Mouse (Mus musculus): ENCODE measurements around the gene Plcl1. TPM values are rescaled to one million over a fixed set of nuclear protein-coding genes. Genes with fewer than 3 reads are reported as not detected.
A peak's percentile ranks its signal among the peaks of the same experiment; 100 is the strongest.

Gene Plcl1
- polyA plus RNA-seq (2016; fragmentation: Nextera tagmentation; extraction: Ambion mirVana): 1.7 TPM in 2 replicates

DNA sequence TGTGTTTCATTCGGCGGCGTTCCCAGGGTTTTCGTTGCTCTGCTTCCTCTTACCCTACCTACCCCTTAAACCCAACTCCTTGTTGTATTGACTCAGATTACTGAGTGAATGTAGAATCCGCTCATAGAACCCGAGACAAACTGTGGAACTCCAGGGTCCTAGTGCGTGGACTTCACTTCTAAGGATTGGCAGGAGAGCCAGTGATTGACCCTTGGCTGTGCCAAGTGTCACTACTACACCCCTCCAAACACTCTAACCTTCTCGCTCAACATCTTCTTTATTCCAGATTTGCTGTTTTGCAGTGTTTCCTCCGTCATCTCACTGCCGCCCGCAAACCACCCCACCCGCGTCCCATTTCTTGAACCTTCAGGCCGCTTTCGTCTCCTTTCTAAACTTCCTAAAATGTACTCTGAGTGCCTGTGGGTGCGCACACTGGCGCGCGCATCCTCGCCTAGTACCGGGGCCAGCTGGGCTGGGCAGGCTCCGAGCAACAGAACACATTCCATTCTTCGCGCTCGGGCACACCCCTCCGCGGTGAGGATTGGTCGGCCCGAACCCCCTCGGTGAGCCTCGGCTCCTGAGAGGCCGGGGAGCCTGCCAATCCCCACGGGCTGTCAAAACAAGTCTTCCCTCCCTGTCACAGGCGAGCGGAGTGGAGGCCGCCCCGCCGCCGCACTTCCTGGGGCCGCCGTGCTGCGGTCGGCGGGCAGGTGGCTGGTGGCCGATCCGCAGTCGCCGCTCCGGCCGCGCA lies at the start of gene Plcl1:
Gene Plcl1 (plus strand): TSS at position 650 of the 751 bp plus-strand sequence.
- peak; percentile 100 for ATAC-seq (ENCODE audit: insufficient number of reproducible peaks, insufficient read depth, low FRiP score, low TSS enrichment)
- Histone ChIP-seq H3K27me3 (peaks cover 22% of the 10 kb centered on the region; the same call in 1 of the 2 replicates), H3K4me3 (peak within 1 kb of the TSS; percentile 63), H3K4me1 (peaks cover 11% of the 10 kb centered on the region; the same call in 1 of the 2 replicates), H3K9me3 (no peaks in the 10 kb centered on the region), H3K27ac (0 out of 2 replicates have a peak within 1 kb of the TSS, but pooled peaks have one; percentile 7), H3K4me2 (replicated peaks) (peak within 1 kb of the TSS; percentile 99), H3K9ac (peak within 1 kb of the TSS; percentile 52), H3K36me3 (no peaks in the 10 kb centered on the region)
- 3% methylated on average over 51 of the region's 51 CpGs for WGBS

DNA sequence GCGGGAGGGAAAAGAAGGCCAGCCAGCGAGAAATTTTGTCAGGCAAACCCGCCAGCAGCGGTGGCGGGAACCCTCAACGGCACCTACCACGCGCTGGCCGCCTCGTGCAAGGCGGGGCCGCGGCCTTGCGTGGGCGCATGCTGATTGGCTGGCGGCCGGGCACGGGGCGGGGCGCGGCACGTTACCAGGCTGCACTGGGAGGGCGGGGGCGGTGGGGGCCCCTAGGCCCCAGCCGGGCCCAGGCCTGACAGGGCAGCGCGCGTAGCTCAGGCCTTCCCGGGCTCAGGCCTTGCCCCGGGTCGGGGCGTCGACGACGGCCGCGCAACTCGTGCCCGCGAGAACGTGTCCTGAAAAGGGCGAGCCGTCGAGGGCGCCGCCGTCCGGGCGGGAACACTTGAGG lies 43.1 kb upstream of the Plcl1 start:
- Histone ChIP-seq H3K27me3 (peaks cover 28% of the 10 kb centered on the region), H3K4me3 (peak overlapping the region; percentile 43), H3K4me2 (replicated peaks) (peak overlapping the region; percentile 54), H3K4me1 (no peaks in the 10 kb centered on the region), H3K27ac (no peak overlapping the region), H3K9me3 (peaks cover 7% of the 10 kb centered on the region), H3K36me3 (no peaks in the 10 kb centered on the region), H3K9ac (no peak overlapping the region)
- ATAC-seq (ENCODE audit: insufficient number of reproducible peaks, insufficient read depth, low FRiP score, low TSS enrichment): 0 out of 2 replicates have a peak, but pooled peaks have one; percentile 28
- 50% methylated on average over 40 of the region's 49 CpGs for WGBS

DNA sequence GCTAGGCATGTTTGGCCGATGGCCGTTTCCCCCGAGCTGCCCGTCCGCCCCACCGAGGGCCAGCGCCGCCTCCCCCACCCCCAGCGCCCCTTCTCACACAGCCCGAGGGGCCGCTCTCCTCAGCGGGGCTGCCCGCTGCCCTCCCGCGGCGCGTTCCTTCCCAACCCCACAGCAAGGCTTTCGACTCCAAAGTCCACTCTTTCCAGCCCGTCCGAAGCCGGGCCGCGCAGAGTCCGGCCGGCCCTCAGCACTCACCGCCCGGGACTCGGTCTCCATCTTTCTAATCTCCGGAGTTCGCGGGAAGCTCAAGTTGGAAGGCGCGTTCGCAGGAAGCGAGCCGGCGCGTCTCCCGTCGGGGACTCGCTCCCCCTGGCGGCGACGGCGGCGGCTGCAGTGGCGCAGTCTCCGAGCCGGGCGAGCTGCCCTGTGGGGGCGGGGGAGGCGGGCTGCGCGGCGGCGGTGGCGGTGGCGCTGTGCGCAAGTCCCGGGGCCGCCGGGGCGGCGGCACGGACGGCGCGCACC lies 42.6 kb upstream of the Plcl1 start, which contains the start of gene Boll:
Gene Boll (minus strand): TSS at position 426 of the 522 bp plus-strand sequence.
- Histone ChIP-seq H3K4me1 (no peaks in the 10 kb centered on the region), H3K27ac (no peak within 1 kb of the TSS), H3K36me3 (no peaks in the 10 kb centered on the region), H3K4me2 (replicated peaks) (peak within 1 kb of the TSS; percentile 54), H3K9ac (no peak within 1 kb of the TSS), H3K27me3 (peaks cover 28% of the 10 kb centered on the region), H3K4me3 (peak within 1 kb of the TSS; percentile 43), H3K9me3 (peaks cover 7% of the 10 kb centered on the region)
- WGBS: 15% methylated on average over 54 of the region's 68 CpGs
- peak; percentile 74; the same call in 1 of the 2 replicates for ATAC-seq (ENCODE audit: insufficient number of reproducible peaks, insufficient read depth, low FRiP score, low TSS enrichment)

DNA sequence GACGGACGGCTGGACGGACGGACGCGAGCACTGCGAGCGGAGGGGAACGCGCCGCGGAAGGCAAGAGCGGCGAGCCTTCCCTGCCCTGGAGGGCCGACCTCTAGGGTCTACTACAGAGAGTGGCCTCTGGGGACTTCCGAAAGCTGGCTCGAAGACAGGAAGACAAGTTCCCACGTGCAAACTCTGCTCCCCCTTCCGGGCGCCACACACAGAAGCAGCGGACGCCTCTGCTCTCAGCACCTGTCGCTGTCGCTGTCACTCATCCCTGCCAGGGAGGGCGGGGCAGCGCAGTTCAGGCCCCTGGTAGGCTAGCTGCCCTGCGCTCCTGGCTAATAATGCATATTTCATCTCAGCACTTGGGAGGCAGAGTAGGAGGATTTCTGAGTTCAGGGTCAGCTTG lies 42.1 kb upstream of the Plcl1 start:
- H3K36me3 ChIP-seq: no peaks in the 10 kb centered on the region
- peaks cover 28% of the 10 kb centered on the region for H3K27me3 ChIP-seq
- H3K9me3 ChIP-seq: peaks cover 7% of the 10 kb centered on the region
- ATAC-seq (ENCODE audit: insufficient number of reproducible peaks, insufficient read depth, low FRiP score, low TSS enrichment): peak; percentile 80
- H3K4me3 ChIP-seq: peak overlapping the region; percentile 43
- H3K4me1 ChIP-seq: no peaks in the 10 kb centered on the region
- WGBS: 3% methylated on average over 27 of the region's 27 CpGs
- H3K4me2 ChIP-seq (replicated peaks): peak overlapping the region; percentile 54
- no peak overlapping the region for H3K9ac ChIP-seq
- no peak overlapping the region for H3K27ac ChIP-seq

DNA sequence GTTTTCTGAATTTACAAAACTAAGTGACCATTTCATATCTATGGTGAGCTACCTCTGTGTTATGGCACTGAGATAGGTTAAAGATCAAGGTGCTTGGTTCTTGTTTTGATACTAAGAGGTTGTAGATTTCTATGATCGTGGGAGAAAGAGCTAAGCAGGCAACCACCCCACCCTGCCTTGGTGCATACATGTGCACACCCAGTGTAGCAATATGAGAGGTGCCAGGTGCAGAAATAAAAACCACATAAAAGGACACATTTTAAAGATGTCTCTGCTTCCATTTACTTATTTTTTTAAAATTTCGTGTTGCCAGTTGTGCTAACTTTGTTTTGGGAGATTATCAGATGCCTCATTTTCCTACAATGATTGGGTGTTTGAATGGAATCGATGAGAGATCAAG lies 33.1 kb upstream of the Plcl1 start:
- no peak overlapping the region for H3K4me2 ChIP-seq (replicated peaks)
- H3K4me3 ChIP-seq: no peak overlapping the region
- no peaks in the 10 kb centered on the region for H3K27me3 ChIP-seq
- H3K36me3 ChIP-seq: no peaks in the 10 kb centered on the region
- no peaks in the 10 kb centered on the region for H3K4me1 ChIP-seq
- no peak overlapping the region for H3K9ac ChIP-seq
- H3K9me3 ChIP-seq: no peaks in the 10 kb centered on the region
- no peak overlapping the region for H3K27ac ChIP-seq
- 90% methylated on average over 3 of the region's 3 CpGs for WGBS
- no peak for ATAC-seq (ENCODE audit: insufficient number of reproducible peaks, insufficient read depth, low FRiP score, low TSS enrichment)

DNA sequence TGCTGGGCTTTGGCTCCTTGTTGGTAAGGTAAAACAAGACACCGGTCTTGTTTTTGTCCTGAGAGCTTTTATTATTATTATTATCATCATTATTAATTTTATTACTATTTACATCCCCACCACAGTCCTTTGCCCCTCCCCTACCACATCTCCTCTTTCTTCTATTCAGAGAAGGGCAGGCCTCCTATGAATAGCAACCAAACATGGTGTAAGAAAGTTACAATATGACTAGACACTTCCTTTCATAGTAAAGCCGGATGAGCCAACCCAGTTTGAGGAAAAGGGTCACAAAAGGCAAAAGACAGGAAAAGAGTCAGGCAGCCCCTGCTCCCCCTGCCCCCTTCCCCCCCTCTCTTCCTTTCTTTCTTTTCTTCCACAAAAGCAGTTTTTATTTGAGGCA lies 25.2 kb upstream of the Plcl1 start:
- H3K27me3 ChIP-seq: no peaks in the 10 kb centered on the region
- no peak overlapping the region for H3K4me3 ChIP-seq
- H3K27ac ChIP-seq: no peak overlapping the region
- H3K4me1 ChIP-seq: no peaks in the 10 kb centered on the region
- no peaks in the 10 kb centered on the region for H3K36me3 ChIP-seq
- no peak overlapping the region for H3K4me2 ChIP-seq (replicated peaks)
- 82% methylated on average over 2 of the region's 2 CpGs for WGBS
- no peaks in the 10 kb centered on the region for H3K9me3 ChIP-seq
- no peak overlapping the region for H3K9ac ChIP-seq
- ATAC-seq (ENCODE audit: insufficient number of reproducible peaks, insufficient read depth, low FRiP score, low TSS enrichment): no peak

DNA sequence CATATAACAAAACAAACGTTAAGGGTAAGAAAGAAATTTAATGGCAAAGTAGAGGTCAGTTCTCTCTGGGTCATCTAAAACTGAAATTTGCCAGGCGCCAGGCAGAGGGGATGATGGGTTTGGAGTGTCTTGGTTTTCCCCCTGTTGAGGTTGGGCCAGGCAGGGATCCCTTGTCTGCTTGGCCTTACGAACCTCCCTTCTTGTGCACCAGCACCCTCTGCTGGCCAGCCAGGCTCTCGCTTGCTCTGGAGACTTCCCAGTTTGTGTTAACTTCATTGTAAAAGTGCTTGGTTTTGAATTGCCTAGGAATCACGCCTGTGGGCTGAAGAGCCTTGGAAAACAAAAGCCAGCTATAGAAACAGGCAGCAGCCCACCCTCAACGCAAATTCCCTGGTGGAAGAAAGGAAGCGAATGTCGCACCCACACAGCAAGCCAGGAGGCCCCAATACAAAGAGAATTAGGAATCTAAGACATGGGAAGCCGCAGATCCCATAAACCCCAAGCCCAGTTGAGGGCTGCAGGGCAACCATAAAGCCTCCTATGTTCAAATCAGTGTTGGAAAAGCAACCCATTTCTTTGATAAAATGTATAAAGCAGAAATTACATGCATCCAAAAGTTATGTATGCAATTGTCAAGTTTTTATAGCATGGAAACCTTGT lies 22.5 kb upstream of the Plcl1 start:
- no peak overlapping the region for H3K4me3 ChIP-seq
- no peaks in the 10 kb centered on the region for H3K27me3 ChIP-seq
- peak; percentile 56; the same call in 1 of the 2 replicates for ATAC-seq (ENCODE audit: insufficient number of reproducible peaks, insufficient read depth, low FRiP score, low TSS enrichment)
- H3K9ac ChIP-seq: no peak overlapping the region
- H3K4me1 ChIP-seq: no peaks in the 10 kb centered on the region
- H3K9me3 ChIP-seq: no peaks in the 10 kb centered on the region
- no peak overlapping the region for H3K4me2 ChIP-seq (replicated peaks)
- no peak overlapping the region for H3K27ac ChIP-seq
- H3K36me3 ChIP-seq: no peaks in the 10 kb centered on the region
- WGBS: 12% methylated on average over 9 of the region's 9 CpGs

DNA sequence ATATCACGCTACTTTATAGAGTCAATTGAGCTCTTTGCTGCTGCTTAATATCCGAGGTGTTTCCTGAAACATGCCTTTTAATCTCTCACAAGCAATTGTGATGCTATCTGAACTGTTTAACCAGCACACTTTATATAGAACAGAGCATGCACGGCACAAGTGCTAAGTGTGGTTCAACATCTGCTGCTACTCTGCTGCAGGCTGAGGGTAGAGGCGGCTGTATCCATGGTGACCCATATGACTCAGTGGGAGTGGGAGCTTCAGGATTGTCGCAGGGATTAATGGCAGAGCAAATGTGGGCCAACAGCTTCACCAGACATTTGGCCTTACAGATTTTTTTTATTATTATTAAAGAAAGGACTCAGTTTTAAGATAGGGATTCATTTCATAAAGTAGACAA lies 5.8 kb upstream of the Plcl1 start:
- no peak overlapping the region for H3K9ac ChIP-seq
- no peak overlapping the region for H3K27ac ChIP-seq
- no peak overlapping the region for H3K4me2 ChIP-seq (replicated peaks)
- H3K4me3 ChIP-seq: no peak overlapping the region
- H3K9me3 ChIP-seq: no peaks in the 10 kb centered on the region
- H3K27me3 ChIP-seq: peaks cover 13% of the 10 kb centered on the region; the same call in 1 of the 2 replicates
- ATAC-seq (ENCODE audit: insufficient number of reproducible peaks, insufficient read depth, low FRiP score, low TSS enrichment): no peak
- no peaks in the 10 kb centered on the region; the same call in 1 of the 2 replicates for H3K4me1 ChIP-seq
- H3K36me3 ChIP-seq: no peaks in the 10 kb centered on the region
- WGBS: 47% methylated on average over 5 of the region's 5 CpGs

DNA sequence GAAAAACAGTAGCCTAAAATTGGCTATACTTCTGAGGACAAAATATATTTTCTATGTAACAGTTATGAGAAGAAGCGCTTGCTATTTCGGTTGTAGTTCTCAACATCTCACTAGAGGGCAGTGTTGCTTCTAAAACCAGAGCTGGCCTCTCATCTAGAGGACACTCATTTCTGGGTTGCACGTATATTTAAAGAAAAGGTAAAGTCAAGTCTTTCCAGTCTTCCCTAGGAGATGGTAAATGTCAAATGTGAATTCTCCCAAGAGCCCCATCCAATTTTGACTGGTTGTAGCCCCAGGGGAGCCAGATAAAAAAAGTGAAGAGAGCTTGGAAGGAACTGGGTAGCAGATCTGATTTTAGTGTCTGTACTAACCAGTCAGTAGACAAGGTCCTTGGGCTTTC lies 1.3 kb upstream of the Plcl1 start:
- 2% methylated on average over 3 of the region's 3 CpGs for WGBS

DNA sequence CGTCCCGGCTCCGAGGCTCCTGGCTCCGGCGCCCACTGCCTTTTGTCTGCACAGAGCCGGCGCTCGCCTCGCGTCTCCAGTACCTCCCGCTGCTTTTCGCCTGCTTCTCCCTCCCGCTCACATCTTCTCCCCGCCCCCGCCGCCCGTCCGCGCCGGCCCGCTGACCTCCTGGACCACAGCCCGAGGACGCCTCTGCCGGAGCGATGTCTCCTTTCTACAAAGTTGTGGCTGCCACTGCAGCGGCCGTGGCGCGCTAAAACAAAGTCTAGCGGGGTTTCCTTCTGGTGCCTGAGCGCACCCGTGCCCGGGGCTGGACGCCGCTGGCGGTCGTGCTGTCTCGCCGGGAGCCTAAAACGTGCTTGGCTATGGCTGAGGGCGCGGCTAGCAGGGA lies 297 bp downstream of the Plcl1 start:
- Histone ChIP-seq H3K27ac (0 out of 2 replicates have a peak overlapping the region, but pooled peaks have one; percentile 7), H3K4me3 (peak overlapping the region; percentile 63), H3K4me2 (replicated peaks) (peak overlapping the region; percentile 99), H3K9ac (peak overlapping the region; percentile 52), H3K27me3 (peaks cover 22% of the 10 kb centered on the region; the same call in 1 of the 2 replicates), H3K36me3 (no peaks in the 10 kb centered on the region), H3K4me1 (peaks cover 11% of the 10 kb centered on the region; the same call in 1 of the 2 replicates), H3K9me3 (no peaks in the 10 kb centered on the region)
- ATAC-seq (ENCODE audit: insufficient number of reproducible peaks, insufficient read depth, low FRiP score, low TSS enrichment): peak; percentile 53
- under 1% methylated on average over 42 of the region's 42 CpGs for WGBS

More for the DNA sequence above, 1.3 kb upstream of the Plcl1 start:
- no peak overlapping the region; the same call in 1 of the 2 replicates for H3K4me2 ChIP-seq (replicated peaks)
- H3K4me3 ChIP-seq: no peak overlapping the region
- peaks cover 11% of the 10 kb centered on the region; the same call in 1 of the 2 replicates for H3K4me1 ChIP-seq
- no peaks in the 10 kb centered on the region for H3K9me3 ChIP-seq
- H3K9ac ChIP-seq: no peak overlapping the region
- no peak overlapping the region for H3K27ac ChIP-seq
- no peaks in the 10 kb centered on the region for H3K36me3 ChIP-seq
- no peak for ATAC-seq (ENCODE audit: insufficient number of reproducible peaks, insufficient read depth, low FRiP score, low TSS enrichment)
- H3K27me3 ChIP-seq: peaks cover 22% of the 10 kb centered on the region; the same call in 1 of the 2 replicates

DNA sequence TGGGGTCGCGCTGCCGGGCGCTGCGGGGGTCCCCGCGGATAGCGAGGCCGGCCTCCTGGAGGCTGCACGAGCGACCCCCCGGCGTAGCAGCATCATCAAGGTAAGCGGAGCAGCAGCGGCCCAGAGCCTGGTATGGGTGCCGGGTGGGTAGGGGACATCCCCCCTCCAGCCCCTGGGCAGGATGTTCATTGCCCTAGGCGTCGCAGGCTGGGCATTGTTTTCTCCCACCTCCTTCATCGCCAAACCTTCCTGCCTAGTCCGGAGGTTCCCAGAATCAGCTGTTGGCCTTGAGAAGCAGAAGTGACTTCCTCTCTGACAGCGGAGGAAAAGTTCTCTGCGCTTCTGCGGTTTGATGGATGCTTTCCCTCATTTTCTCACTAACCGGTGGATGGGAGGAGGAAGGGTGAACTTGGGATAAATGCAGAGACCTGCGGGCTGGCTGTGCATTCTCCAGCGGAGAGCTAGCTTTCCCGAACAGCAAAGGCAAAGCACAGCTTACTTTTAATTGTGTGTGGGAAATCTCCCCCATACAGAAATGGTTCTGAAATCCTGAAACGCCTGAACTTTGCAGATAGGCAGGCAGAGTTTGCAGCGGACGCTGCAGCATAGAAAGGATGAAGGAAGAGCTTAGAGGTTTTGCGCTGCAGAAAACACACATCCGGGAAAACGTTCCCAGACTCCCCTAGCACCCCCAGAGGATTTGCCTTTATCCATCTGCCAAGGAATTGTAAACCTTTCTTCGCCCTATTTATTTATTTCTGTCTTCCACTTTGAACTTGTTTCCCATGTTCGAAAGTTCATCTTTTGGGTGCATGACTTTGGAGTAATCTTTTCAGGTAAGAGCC lies 1.0 kb downstream of the Plcl1 start:
- peak overlapping the region; percentile 63 for H3K4me3 ChIP-seq
- H3K4me1 ChIP-seq: peaks cover 11% of the 10 kb centered on the region; the same call in 1 of the 2 replicates
- H3K27me3 ChIP-seq: peaks cover 22% of the 10 kb centered on the region; the same call in 1 of the 2 replicates
- peak overlapping the region; percentile 99 for H3K4me2 ChIP-seq (replicated peaks)
- 4% methylated on average over 35 of the region's 35 CpGs for WGBS
- 0 out of 2 replicates have a peak overlapping the region, but pooled peaks have one; percentile 7 for H3K27ac ChIP-seq
- no peaks in the 10 kb centered on the region for H3K36me3 ChIP-seq
- peak; percentile 16; the same call in 1 of the 2 replicates for ATAC-seq (ENCODE audit: insufficient number of reproducible peaks, insufficient read depth, low FRiP score, low TSS enrichment)
- H3K9ac ChIP-seq: peak overlapping the region; percentile 52
- no peaks in the 10 kb centered on the region for H3K9me3 ChIP-seq
